Mouse (Mus musculus) ES-E14 (cell line): ENCODE measurements around the gene Krt78.

Experiments
- CHD2 ChIP-seq: IDR thresholded peaks from 2 replicates; pipeline ENCODE4 v1.6.1; 2014; ENCODE audit warnings: mild to moderate bottlenecking, low read depth, low read length, inconsistent platforms
- HCFC1 ChIP-seq: IDR thresholded peaks from 2 replicates; pipeline ENCODE4 v1.6.1; 2012; ENCODE audit warnings: low read length, inconsistent platforms, borderline replicate concordance; ENCODE audit not compliant: insufficient read depth
- MAFK ChIP-seq: IDR thresholded peaks from 2 replicates; pipeline ENCODE4 v1.6.1; 2014; ENCODE audit warnings: mild to moderate bottlenecking, low read depth, low read length, inconsistent platforms; ENCODE audit not compliant: insufficient read depth
- ZC3H11A ChIP-seq: IDR thresholded peaks from 2 replicates; pipeline ENCODE4 v1.6.1; 2012; ENCODE audit warnings: low read depth, mild to moderate bottlenecking, inconsistent platforms, low read length, borderline replicate concordance
- ZNF384 ChIP-seq: IDR thresholded peaks from 2 replicates; pipeline ENCODE4 v1.6.1; 2012; ENCODE audit warnings: low read depth, low read length, inconsistent platforms

DNA sequence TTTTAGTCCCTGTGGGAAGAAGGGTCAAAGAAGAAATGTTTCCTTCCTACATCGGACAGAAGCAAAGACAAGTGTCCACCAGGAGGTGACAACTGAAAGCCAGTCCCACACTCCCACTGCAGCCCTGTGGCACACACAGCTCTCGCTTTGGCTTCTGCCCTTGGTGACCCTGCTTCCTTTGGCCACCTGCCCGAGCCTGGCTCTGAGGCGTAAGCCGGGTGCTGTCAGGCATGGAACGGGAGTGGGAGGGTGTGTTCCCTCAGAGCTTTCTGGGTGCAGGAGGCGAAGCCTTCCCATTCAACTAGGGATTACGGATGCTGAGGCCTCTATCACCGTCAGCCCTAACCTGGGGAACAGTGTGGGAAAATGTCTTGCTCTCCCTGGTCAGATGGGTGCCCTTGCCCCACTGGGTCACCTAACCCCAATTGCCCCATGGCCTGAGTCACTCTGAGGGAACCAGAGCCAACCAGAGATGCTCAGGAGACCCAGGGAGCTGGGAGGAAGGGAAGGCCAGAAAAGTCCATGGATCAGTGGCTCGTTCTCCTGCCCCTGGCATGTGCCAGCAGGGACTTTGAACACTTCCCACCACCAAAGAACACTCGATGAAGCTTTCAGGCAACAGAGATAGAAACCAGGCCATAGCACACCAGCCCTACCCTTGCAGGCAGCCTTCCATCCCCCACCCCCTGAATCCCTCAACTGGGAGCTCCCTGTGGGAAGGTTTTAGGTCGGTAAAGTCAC is 26.6 kb downstream of the Krt78 start:
- TF ChIP-seq MAFK (no peak), ZC3H11A (no peak), HCFC1 (no peak), CHD2 (no peak), ZNF384 (no peak)
